Mouse (Mus musculus) MEL (cell line): ENCODE measurements around the gene Gpc5. TPM values are rescaled to one million over a fixed set of nuclear protein-coding genes. Genes with fewer than 3 reads are reported as not detected.

ENCODE experiments used
- DNase-seq: peaks from one replicate; pipeline ENCODE4 v3.0.0; 2011; ENCODE audit warnings: low read depth, low spot score
- H3K27ac ChIP-seq: 2 replicates; pipeline ENCODE4 v1.5.1; 2012; ENCODE audit warnings: low read depth, mild to moderate bottlenecking, control low read depth, low read length, moderate library complexity; ENCODE audit not compliant: control insufficient read depth
- H3K27me3 ChIP-seq, 2 experiments: fragments of 150-350 bp in 1 of 2; sonication (generic) in 1 of 2; 2 replicates each; pipeline ENCODE4 v1.6.1; 2012; ENCODE audit warnings: low read length in 2 of 2, mild to moderate bottlenecking in 2 of 2, improper control_type of control experiment in 1 of 2, moderate library complexity in 1 of 2; ENCODE audit not compliant: insufficient read depth in 2 of 2, control insufficient read depth in 1 of 2
- H3K36me3 ChIP-seq, 2 experiments: 2 replicates each; pipeline ENCODE4 v1.6.1; 2012 to 2014; ENCODE audit warnings: low read length in 2 of 2, improper control_type of control experiment in 1 of 2, inconsistent platforms in 1 of 2, mild to moderate bottlenecking in 1 of 2; ENCODE audit not compliant: insufficient read depth in 2 of 2, control insufficient read depth in 1 of 2
- H3K4me1 ChIP-seq, 2 experiments: fragments of 150-350 bp in 1 of 2; sonication (generic) in 1 of 2; 2 replicates each; pipeline ENCODE4 v1.6.1; 2012; ENCODE audit warnings: low read length in 2 of 2, improper control_type of control experiment in 1 of 2, mild to moderate bottlenecking in 1 of 2; ENCODE audit not compliant: insufficient read depth in 2 of 2, control insufficient read depth in 1 of 2
- H3K4me3 ChIP-seq, 2 experiments: fragments of 150-350 bp in 1 of 2; sonication (generic) in 1 of 2; 2 replicates each; pipeline ENCODE4 v1.5.1; 2012; ENCODE audit warnings: low read depth in 2 of 2, low read length in 2 of 2, mild to moderate bottlenecking in 2 of 2, moderate library complexity in 2 of 2, control low read depth in 1 of 2, improper control_type of control experiment in 1 of 2; ENCODE audit not compliant: control insufficient read depth in 1 of 2, insufficient read depth in 1 of 2
- H3K79me2 ChIP-seq: 2 replicates; pipeline ENCODE4 v1.6.1; 2012; ENCODE audit warnings: mild to moderate bottlenecking, low read length, moderate library complexity; ENCODE audit not compliant: control insufficient read depth, poor library complexity, insufficient read depth
- H3K9ac ChIP-seq: 2 replicates; pipeline ENCODE4 v1.6.1; 2012; ENCODE audit warnings: low read depth, mild to moderate bottlenecking, control low read depth, low read length, moderate library complexity; ENCODE audit not compliant: control insufficient read depth, poor library complexity, severe bottlenecking
- H3K9me3 ChIP-seq: fragments of 150-350 bp; sonication (generic); replicated peaks from 2 replicates; pipeline ENCODE4 v1.6.1; 2012; ENCODE audit warnings: mild to moderate bottlenecking, low read length, improper control_type of control experiment, moderate library complexity; ENCODE audit not compliant: insufficient read depth
- EP300 ChIP-seq, 2 experiments: IDR thresholded peaks; 2 replicates each; pipeline ENCODE4 v1.6.1; 2011; ENCODE audit warnings: improper control_type of control experiment in 2 of 2, low read length in 2 of 2, low read depth in 1 of 2, mild to moderate bottlenecking in 1 of 2
- POLR2AphosphoS2 ChIP-seq: IDR thresholded peaks from 2 replicates; pipeline ENCODE4 v1.6.1; 2011; ENCODE audit warnings: low read length, improper control_type of control experiment
- SMC3 ChIP-seq: IDR thresholded peaks from 2 replicates; pipeline ENCODE4 v1.6.1; 2011; ENCODE audit warnings: low read depth, low read length, improper control_type of control experiment
- ZC3H11A ChIP-seq: IDR thresholded peaks from 2 replicates; pipeline ENCODE4 v1.6.1; 2012; ENCODE audit warnings: low read depth, mild to moderate bottlenecking, inconsistent platforms, low read length, improper control_type of control experiment
- ZMIZ1 ChIP-seq: IDR thresholded peaks from 2 replicates; pipeline ENCODE4 v1.6.1; 2012; ENCODE audit warnings: low read depth, mild to moderate bottlenecking, inconsistent platforms, low read length, improper control_type of control experiment, moderate library complexity
- polyA plus RNA-seq, 2 experiments: library from polyadenylated mRNA; stranded (reverse) in 1 of 2; unstranded in 1 of 2; fragments of >175 nt in 1 of 2; fragments of >200 nt in 1 of 2; gene quantifications; 2 replicates each; pipeline versions ENCODE4 v1.2.1 to v1.2.4; 2012; ENCODE audit warnings: low replicate concordance in 2 of 2, low read depth in 1 of 2; ENCODE audit not compliant: insufficient read length in 2 of 2, insufficient read depth in 1 of 2, missing spikeins in 1 of 2
- total RNA-seq: library from RNA; depleted of rRNA; stranded (reverse); fragments of 300-350 nt; gene quantifications from 2 replicates; pipeline ENCODE4 v1.2.3, GENCODE M21; 2012

Gene Gpc5
- total and polyA plus RNA-seq, 3 experiments, result not detected

DNA sequence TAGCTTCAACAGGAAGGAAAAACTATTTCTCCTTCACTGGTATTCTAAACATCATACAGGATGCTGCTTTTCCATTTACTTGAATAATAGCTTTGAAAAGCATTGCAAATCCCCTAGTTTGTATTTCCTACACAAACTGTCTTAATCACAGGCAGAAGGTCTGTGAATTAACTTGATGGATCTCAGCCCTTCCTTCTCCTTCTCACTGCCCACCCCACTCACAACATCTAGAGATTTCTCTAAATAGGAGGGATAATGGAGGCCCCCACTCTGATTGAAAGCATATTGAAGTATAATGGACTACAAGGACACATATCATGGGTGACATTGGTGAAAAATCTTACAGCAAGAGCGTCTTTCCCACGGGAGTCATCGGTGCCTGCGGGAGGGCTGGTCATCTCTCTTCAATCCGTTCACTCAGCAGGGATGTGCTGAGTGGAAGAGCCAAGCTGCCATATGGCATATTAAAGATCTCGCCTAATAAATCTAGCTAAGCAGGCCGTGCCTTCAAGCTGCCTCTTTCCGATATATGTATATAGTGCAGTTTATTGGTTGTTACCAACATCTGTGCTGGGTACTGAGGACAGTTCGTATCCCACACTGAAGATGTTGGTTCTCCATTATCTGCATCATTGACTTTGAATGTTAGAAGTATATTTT is 1466.3 kb downstream of the Gpc5 start:
- Histone ChIP-seq H3K9ac (no peak overlapping the region), H3K27ac (no peak overlapping the region), H3K4me3 (no peak overlapping the region), H3K4me1 (no peaks in the 10 kb centered on the region), H3K79me2 (no peaks in the 10 kb centered on the region), H3K27me3 (no peaks in the 10 kb centered on the region), H3K9me3 (no peaks in the 10 kb centered on the region), H3K36me3 (no peaks in the 10 kb centered on the region)
- TF ChIP-seq EP300 (IDR thresholded peaks at IDR 0.05; ENCODE audit: low read depth in 1 of 2, low read length in 2 of 2), result no peak
- TF ChIP-seq ZMIZ1, result no peak
- no peak for DNase-seq

GRCm38 (mm10) chr14:116559990-116560389 is 1468.0 kb downstream of the Gpc5 start:
- TF ChIP-seq SMC3 (peak; percentile 44), POLR2AphosphoS2 (no peak), ZC3H11A (peak; percentile 22; the same call in 1 of the 2 replicates)
- H3K27me3 ChIP-seq, result no peaks in the 10 kb centered on the region
- H3K9ac ChIP-seq, result no peak overlapping the region
- H3K4me3 ChIP-seq, result no peak overlapping the region
- no peaks in the 10 kb centered on the region for H3K36me3 ChIP-seq
- H3K4me1 ChIP-seq, result no peaks in the 10 kb centered on the region
- H3K9me3 ChIP-seq, result no peaks in the 10 kb centered on the region
- no peaks in the 10 kb centered on the region for H3K79me2 ChIP-seq
- H3K27ac ChIP-seq, result no peak overlapping the region
- DNase-seq, result no peak
